Mouse (Mus musculus) lung, postnatal 0 days (tissue): ENCODE data around the gene Tep1. TPM values are rescaled to one million over a fixed set of nuclear protein-coding genes. Genes with fewer than 3 reads are reported as not detected.
"Not testable (repeated sequence)": the region's sequence is repeated elsewhere in the genome, so short reads cannot be mapped to it uniquely, and the experiment has no call there.

Source experiments
- ATAC-seq: fragments of 200-750 bp; cut with Nextera tagmentation; 2 replicates; pipeline ENCODE4 v1.8.0; 2017; ENCODE audit warnings: moderate library complexity
- DNase-seq: peaks from one replicate; pipeline ENCODE4 v3.0.0-alpha.2; 2016; ENCODE audit warnings: low spot score
- H3K27ac ChIP-seq: fragments of 300-500 bp; sonication (generic); 2 replicates; pipeline ENCODE4 v1.5.1; 2014; ENCODE audit warnings: antibody characterized with exemption, mild to moderate bottlenecking, low read length, mixed read lengths
- H3K27me3 ChIP-seq: fragments of 300-500 bp; sonication (generic); replicated peaks from 2 replicates; pipeline ENCODE4 v1.6.1; 2014; ENCODE audit warnings: low read length, mixed read lengths; ENCODE audit not compliant: insufficient read depth
- H3K36me3 ChIP-seq: fragments of 300-500 bp; sonication (generic); 2 replicates; pipeline ENCODE4 v1.6.1; 2014; ENCODE audit warnings: low read length, mixed read lengths; ENCODE audit not compliant: insufficient read depth
- H3K4me1 ChIP-seq: fragments of 300-500 bp; sonication (generic); 2 replicates; pipeline ENCODE4 v1.6.1; 2014; ENCODE audit warnings: antibody characterized with exemption, low read depth, low read length, mixed read lengths; ENCODE audit not compliant: insufficient read depth
- H3K4me2 ChIP-seq: fragments of 300-500 bp; sonication (generic); replicated peaks from 2 replicates; pipeline ENCODE4 v1.6.1; 2014; ENCODE audit warnings: low read depth, mild to moderate bottlenecking, low read length, moderate library complexity, mixed read lengths
- H3K4me3 ChIP-seq: fragments of 300-500 bp; sonication (generic); 2 replicates; pipeline ENCODE4 v1.5.1; 2014; ENCODE audit warnings: low read depth, low read length
- H3K9ac ChIP-seq: fragments of 300-500 bp; sonication (generic); replicated peaks from 2 replicates; pipeline ENCODE4 v1.6.1; 2014; ENCODE audit warnings: low read depth, mild to moderate bottlenecking
- H3K9me3 ChIP-seq: fragments of 300-500 bp; sonication (generic); 2 replicates; pipeline ENCODE4 v1.6.1; 2016; ENCODE audit warnings: low read length, mixed read lengths
- CTCF ChIP-seq: IDR thresholded peaks from 2 replicates; pipeline ENCODE4 v1.5.1; 2016; ENCODE audit warnings: antibody characterized with exemption, mild to moderate bottlenecking
- EP300 ChIP-seq: IDR thresholded peaks from 2 replicates; pipeline ENCODE4 v1.6.1; 2016; ENCODE audit warnings: antibody characterized with exemption, mild to moderate bottlenecking, control low read depth
- WGBS: fragments of 180-500 bp; shearing (Covaris S2); extraction: QIAGEN DNeasy Blood & Tissue Kit; methylation state at CpG from one replicate; pipeline ENCODE4 v1.1.7; 2014; 5-methylcytosine and 5-hydroxymethylcytosine counted together
- polyA plus RNA-seq: library from polyadenylated mRNA; unstranded; fragments of >200 nt; fragmentation: Nextera tagmentation; extraction: Ambion mirVana; gene quantifications from 2 replicates; pipeline ENCODE4 v1.2.1, GENCODE M21; 2015

Tep1 gene
- polyA plus RNA-seq = 11.1 and 13.0 TPM in 2 replicates

- Histone ChIP-seq H3K9me3 (no peaks in the 10 kb centered on the region), H3K4me1 (no peaks in the 10 kb centered on the region), H3K4me3 (peak within 1 kb of the TSS; percentile 49), H3K27me3 (no peaks in the 10 kb centered on the region), H3K36me3 (no peaks in the 10 kb centered on the region), H3K4me2 (peak within 1 kb of the TSS; percentile 46), H3K9ac (peak within 1 kb of the TSS; percentile 39), H3K27ac (peak within 1 kb of the TSS; percentile 78)
- 6% methylated on average over 32 of the region's 32 CpGs for WGBS
- peak; percentile 85 for DNase-seq
- ATAC-seq = peak; percentile 94
- TF ChIP-seq EP300 (no peak), CTCF (no peak)
These were observed at the start of gene Tep1 for GRCm38 (mm10) chr14:50869889-50870804. TSS of gene Tep1 (minus strand) at chr14:50870560.

- Histone ChIP-seq H3K4me3 (no peak overlapping the region), H3K27me3 (no peaks in the 10 kb centered on the region), H3K4me2 (no peak overlapping the region), H3K4me1 (no peaks in the 10 kb centered on the region), H3K9ac (no peak overlapping the region), H3K27ac (no peak overlapping the region), H3K9me3 (no peaks in the 10 kb centered on the region), H3K36me3 (peaks cover 11% of the 10 kb centered on the region)
- WGBS = 51% methylated on average over 3 of the region's 3 CpGs
- ATAC-seq = no peak
- DNase-seq = no peak
- TF ChIP-seq CTCF (no peak), EP300 (no peak)
These were observed 41.0 kb upstream of the Tep1 start for GRCm38 (mm10) chr14:50911356-50911755.

GRCm38 (mm10) chr14:50908126-50908525 lies 37.8 kb upstream of the Tep1 start:
- ATAC-seq (peak; percentile 64), DNase-seq (peak; percentile 61)
- Histone ChIP-seq H3K4me2 (no peak overlapping the region), H3K27me3 (no peaks in the 10 kb centered on the region), H3K36me3 (peaks cover 4% of the 10 kb centered on the region; the same call in 1 of the 2 replicates), H3K9ac (no peak overlapping the region), H3K27ac (no peak overlapping the region), H3K9me3 (no peaks in the 10 kb centered on the region), H3K4me3 (no peak overlapping the region), H3K4me1 (0 out of 2 replicates have a peak, but pooled peaks cover 5% of the 10 kb centered on the region)
- no peak for TF ChIP-seq EP300
- no peak for TF ChIP-seq CTCF
- 43% methylated on average over 4 of the region's 4 CpGs for WGBS

- not testable (repeated sequence) for H3K27me3 ChIP-seq, DNase-seq, H3K4me2 ChIP-seq, H3K9ac ChIP-seq, H3K4me1 ChIP-seq, H3K36me3 ChIP-seq, H3K9me3 ChIP-seq, H3K4me3 ChIP-seq, ATAC-seq, H3K27ac ChIP-seq
These were observed 35.0 kb upstream of the Tep1 start for GRCm38 (mm10) chr14:50905327-50905726.

- Histone ChIP-seq H3K9me3 (no peaks in the 10 kb centered on the region), H3K9ac (no peak overlapping the region), H3K4me1 (0 out of 2 replicates have a peak, but pooled peaks cover 5% of the 10 kb centered on the region), H3K4me2 (no peak overlapping the region), H3K36me3 (no peaks in the 10 kb centered on the region), H3K4me3 (no peak overlapping the region), H3K27me3 (no peaks in the 10 kb centered on the region), H3K27ac (no peak overlapping the region)
- ATAC-seq (no peak), DNase-seq (no peak)
- no peak for TF ChIP-seq EP300
- TF ChIP-seq CTCF = no peak
- 87% methylated on average over 4 of the region's 4 CpGs for WGBS
These were observed 34.4 kb upstream of the Tep1 start for GRCm38 (mm10) chr14:50904828-50905129.

GRCm38 (mm10) chr14:50903973-50904827 lies 33.8 kb upstream of the Tep1 start:
- DNase-seq = peak; percentile 70
- peak; percentile 82 for ATAC-seq
- 7% methylated on average over 26 of the region's 26 CpGs for WGBS

GRCm38 (mm10) chr14:50897992-50898391 lies 27.6 kb upstream of the Tep1 start:
- not testable (repeated sequence) for H3K9me3 ChIP-seq, H3K9ac ChIP-seq, H3K4me3 ChIP-seq, H3K4me2 ChIP-seq, H3K27me3 ChIP-seq, DNase-seq, H3K36me3 ChIP-seq, H3K27ac ChIP-seq, ATAC-seq, H3K4me1 ChIP-seq
- 76% methylated on average over 2 of the region's 2 CpGs for WGBS

More at GRCm38 (mm10) chr14:50903973-50904827, 33.8 kb upstream of the Tep1 start:
- Histone ChIP-seq H3K4me3 (peak overlapping the region; percentile 24; the same call in 1 of the 2 replicates), H3K9ac (0 out of 2 replicates have a peak overlapping the region, but pooled peaks have one; percentile 29), H3K9me3 (no peaks in the 10 kb centered on the region), H3K36me3 (no peaks in the 10 kb centered on the region), H3K4me1 (0 out of 2 replicates have a peak, but pooled peaks cover 5% of the 10 kb centered on the region), H3K27me3 (no peaks in the 10 kb centered on the region), H3K4me2 (peak overlapping the region; percentile 57), H3K27ac (no peak overlapping the region)
- peak; percentile 74 for TF ChIP-seq CTCF
- no peak for TF ChIP-seq EP300
